Mouse (Mus musculus) G1E-ER4 (cell line): ENCODE results near the gene Med25. TPM values are rescaled to one million over a fixed set of nuclear protein-coding genes. Genes with fewer than 3 reads are reported as not detected.

ENCODE experiments used
- GATA1 ChIP-seq: IDR thresholded peaks from one replicate; pipeline ENCODE4 v1.8.0; 2012; ENCODE audit warnings: low read length, inconsistent platforms
- polyA plus RNA-seq: library from polyadenylated mRNA; stranded (reverse); fragments of >175 nt; gene quantifications from 2 replicates; pipeline ENCODE4 v1.2.3, GENCODE M21; 2012

The Med25 gene
- polyA plus RNA-seq, 1 experiment = 719 TPM

DNA sequence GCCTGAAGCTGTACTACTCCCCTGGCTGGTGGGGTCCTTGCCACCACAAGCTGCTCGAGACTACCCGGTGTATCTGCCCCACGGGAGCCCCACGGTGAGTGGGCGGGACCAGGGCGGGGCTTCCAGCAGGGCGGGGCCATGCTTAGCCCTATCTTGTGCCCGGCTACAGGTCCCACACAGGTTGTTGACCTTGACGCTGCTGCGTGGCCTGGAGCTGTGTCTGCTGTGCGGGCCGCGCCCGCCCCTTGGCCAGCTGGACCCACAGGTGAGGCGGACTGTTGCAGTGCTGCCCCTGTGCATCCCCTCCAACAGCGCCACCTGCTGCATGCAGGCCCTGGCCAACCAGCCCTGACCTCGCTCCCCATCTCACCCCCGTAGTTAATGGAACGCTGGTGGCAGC lies 6.1 kb upstream of the Med25 start:
- TF ChIP-seq GATA1 = no peak

DNA sequence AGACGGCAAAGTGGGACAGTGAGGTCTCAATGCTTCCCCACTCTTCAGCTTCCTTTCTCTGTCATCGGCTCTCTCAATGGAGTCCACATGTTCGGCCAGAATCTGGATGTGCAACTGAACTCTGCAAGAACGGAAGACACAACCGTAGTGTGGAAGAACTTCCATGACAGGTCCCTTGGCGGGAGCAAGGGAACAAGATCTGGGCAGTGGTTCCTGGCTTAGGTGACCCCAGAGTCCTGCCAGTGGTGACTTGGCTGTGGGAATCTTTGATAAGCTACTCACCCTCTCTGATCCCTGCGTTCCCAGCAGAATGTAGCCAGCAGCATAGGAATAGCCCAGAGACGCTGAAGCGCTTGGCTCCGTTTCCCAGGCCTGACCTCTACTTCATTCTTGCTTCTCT lies 4.0 kb upstream of the Med25 start:
- no peak for TF ChIP-seq GATA1

DNA sequence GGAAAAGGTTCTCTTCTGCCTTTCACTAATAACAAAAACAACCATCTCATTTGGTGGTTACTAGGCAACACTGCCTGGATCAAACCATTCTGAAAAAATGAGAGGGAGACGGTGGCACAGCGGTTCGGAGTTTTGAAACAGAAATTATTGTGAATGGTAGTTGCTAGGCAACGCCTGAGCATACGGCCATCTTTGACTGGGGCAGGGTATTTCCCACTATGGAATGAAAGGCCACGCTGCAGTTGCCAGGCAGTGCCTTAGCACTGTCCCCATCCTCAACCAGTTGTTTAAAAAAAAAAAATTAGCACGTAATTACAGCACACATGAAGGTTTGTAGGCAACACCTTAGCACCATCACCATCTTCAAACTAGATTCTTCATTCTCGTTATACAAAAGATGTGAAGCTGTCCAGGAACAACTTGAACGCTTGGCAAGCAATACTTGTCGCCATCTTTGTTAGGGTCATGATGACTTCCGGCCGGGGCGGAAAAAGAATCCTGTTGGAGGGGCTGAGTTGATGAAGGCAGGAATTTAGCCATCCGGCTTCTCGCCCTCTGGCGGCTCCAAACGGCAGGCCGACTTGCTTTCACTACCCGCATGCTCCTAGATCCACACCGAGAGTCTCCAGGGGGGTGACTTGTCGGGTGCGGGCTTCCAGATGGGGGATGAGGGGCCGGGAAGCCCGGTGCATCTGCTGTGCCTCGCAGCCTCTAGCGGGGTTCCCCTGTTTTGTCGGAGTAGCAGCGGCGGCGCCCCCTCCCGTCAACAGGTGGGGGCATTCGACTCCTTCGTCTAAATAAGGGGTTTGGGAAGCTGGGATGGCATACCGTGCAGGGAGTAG lies 3.3 kb upstream of the Med25 start, which contains the start of gene Fuz:
Fuz (plus strand) TSS at position 487 of the 842 bp plus-strand sequence.
- no peak for TF ChIP-seq GATA1

DNA sequence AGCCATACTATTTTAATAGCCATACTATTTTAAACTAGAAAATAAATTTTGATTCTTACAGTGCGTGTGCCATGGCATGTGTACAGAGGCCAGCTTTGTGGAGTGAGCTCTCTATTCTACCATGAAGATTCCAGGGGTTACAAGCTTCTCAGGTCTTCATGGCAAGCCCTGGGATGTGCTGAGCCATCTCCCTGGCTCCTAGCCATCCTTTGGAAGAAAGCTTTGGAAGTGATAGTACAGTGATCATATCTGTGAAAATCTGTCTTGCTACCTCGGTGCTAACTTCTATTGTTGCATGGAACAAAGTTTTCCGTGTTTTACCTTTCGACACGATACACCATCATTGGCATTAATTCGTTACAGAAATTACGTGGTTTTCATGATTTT lies 2.7 kb upstream of the Med25 start:
- no peak for TF ChIP-seq GATA1

DNA sequence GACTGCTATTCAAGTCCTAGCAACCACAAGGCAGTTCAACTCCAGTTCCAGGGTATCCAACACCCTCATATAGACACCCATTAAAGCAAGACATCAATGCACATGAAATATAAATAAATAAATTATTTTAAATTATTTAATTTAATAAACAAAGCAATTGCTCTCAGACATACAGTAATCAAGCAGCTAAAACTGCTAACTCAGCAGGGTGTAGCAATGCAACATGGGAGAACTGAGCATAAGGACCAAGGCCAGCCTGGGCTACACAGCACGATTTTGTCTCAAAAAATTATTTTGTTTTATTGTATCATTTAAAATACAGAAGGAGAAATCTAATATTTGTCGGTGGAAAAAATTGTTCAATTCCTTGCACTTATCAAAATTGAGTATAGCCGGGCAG lies 1.7 kb upstream of the Med25 start:
- TF ChIP-seq GATA1 = no peak

DNA sequence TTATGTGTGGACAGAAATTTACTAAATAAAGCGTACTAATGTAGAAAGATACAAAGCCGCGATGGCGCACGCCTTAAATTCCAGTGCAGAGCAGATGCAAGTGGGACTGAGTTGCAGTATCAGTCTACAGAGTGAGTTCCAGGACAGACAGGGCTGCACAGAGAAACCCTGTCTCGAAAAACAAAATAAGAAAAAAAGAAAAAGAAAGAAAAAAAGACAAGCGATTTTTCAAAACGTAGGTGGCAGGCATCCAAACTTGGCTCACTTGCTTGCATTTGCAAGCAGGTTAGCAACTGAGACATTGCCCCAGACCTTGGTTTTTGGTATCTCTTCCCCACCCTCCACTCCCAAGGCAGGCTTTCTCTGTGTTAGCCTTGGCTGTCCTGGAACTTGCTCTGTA lies 685 bp upstream of the Med25 start:
- TF ChIP-seq GATA1 = no peak

DNA sequence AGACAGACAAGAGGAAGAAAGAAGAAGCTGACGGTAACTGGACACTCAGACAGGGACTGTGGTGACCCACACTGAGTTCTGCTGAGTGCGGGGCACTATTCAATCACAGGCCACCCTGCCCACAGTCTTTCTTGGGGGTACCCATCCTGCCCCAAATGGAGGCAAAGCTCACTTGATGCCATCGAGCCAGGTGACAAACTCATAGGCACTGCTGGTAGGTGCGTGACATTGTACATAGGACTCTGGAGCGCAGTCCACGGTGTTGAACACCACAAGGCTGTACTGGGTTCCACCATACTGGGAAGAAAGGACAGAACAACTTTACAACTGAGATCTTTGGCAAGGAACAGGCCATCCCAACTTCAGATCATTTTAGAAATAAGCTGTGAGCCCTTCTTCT lies 901 bp downstream of the Med25 start:
- TF ChIP-seq GATA1 = no peak

DNA sequence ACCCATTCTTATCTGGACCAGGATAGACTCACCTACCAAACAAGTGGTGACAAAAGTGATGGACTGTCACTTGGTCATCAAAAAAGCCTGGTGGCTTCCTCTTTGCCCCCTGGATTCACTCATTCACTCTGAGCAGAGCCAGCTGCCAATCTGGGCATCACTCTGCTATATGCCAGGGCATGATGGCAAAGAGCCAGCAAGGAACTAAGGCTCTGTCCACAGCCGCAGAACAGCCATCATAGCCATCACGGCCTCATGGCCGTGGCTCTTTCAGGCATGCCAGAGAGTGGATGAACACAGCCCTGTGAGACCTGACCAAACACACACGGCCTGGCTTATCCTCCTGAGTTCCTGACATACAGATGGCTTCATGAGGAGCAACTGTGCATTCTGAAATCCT lies 1.8 kb downstream of the Med25 start:
- no peak for TF ChIP-seq GATA1

DNA sequence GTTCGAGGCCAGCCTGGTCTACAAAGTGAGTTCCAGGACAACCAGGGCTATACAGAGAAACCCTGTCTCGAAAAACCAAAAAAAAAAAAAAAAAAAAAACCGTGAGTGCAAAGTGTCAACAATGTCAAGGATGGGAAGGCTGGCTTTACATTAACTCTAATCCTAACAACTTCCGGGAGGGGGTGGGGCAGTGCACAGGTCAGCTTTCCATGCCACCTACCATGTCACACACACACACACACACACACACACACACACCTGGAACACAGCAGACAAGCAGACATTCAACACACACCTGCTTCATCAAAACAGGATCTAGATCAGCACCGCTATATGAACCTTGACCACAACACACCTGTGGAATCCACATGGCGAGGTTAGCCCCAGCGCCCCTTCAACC lies 2.3 kb downstream of the Med25 start:
- no peak for TF ChIP-seq GATA1

DNA sequence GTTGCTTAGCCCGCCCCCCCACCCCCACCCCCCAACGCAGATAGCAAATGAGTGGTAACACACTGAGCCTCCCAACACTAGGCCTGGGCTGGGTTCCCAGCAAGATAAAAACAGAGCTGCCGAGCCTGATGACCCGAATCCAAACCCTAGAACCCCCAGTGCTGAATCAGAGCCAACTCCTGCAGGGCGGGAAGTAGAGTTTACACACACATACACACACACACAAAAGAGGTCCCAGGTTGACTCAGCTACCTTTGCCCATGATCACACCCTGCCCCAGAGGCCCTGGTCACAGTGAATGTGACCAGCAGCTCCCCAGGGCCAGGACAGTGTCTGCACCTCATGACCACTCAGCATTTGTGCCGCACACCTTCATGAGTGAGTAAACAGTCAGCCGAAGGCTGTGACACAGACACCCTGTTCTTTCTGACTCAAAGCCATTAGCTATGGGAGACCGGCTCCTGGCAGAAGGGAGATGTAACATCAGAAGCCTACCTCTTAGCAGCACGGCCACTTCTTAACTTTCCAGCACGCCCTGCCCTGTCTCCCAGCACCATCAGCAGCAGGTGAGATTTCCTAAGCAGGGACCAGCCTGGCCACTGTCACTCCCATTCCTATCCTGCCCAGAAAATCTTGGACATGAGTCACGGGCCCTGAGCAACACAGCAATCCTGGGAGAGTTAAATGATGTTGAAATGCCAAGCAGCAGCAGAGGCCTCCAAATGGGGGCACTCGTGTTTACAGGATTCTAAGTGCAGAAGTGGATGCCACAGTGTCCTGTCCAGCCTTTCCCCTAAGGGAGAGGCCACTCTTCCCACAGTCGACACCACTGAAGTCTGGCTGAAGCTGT lies 4.0 kb downstream of the Med25 start:
- no peak for TF ChIP-seq GATA1

DNA sequence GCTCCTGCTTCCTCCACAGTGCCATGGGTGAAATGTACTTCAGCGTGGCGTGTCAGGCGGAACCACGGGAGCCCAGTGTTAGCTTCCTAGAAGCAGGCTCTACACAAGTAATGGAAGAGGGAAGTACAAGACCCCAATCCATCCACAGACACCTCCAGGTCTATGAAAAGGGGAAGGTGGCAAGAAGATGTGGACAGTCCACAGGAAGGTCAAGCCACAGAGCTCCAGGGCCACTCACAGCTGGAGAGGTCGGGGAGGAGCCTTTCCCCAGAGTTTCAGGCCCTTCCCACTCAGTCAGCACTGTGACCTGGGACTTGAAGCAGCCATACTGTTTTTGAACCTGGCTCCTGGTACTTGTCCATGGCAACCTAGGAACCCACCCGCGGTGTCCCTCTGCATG lies 5.5 kb downstream of the Med25 start:
- no peak for TF ChIP-seq GATA1

DNA sequence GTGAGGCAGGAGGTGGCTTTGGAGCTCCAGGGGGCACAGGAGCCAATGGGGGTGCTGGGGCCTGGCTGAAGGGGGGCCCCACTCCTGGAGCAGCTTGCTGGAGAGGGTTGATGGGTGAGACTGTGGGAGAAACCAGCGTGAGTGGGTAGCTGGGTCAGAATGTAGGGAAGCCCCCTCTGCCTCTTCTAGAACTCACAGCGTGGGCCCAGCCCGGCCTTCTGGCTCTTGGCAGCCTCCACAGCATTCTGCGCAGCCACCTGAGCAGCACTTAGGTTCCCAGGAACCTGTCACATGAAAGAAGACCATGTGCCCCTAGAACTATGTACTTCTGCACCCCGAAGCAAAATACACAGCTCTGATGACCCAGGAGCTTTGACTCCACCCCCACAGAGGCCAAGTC lies 7.9 kb downstream of the Med25 start:
- TF ChIP-seq GATA1 = no peak

DNA sequence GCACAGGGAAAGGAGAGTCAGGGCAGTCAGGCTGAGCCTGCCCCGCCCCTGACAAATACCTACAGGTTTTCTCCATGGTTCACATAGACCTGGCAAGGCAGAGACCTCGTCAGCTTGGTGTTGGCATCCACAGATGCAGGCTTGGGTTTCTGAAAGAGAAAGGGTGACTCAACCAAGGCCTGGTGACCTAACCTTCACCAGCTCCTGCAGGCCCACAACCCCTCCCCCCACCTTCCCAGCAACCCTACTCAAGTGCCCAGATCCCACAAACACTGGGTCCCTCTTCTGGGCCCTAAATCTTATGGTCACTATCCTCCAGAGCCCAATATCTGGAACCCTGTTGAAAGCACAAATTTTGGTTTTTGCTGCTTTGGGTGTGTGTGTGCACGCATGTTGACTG lies 9.5 kb downstream of the Med25 start:
- TF ChIP-seq GATA1 = no peak

DNA sequence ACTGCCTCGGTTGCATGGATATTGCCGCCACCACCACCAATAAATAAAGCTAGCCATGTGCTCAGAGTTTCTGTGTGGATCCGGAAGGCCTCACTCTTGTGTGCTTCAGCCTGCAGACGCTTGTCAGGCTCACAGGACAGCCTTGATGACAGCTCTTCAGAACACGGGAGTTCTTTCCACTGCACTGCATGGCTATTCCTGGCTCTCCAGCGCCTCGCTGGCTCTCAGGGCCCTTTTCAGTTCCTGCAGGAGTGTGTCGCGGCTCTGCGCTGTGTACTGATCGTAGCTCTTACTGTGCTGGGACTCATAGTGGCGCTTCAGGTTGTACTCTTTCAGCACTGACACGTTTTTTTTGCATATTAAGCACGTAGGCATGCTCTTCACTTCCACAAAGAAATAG lies 14.7 kb downstream of the Med25 start:
- TF ChIP-seq GATA1 = no peak

DNA sequence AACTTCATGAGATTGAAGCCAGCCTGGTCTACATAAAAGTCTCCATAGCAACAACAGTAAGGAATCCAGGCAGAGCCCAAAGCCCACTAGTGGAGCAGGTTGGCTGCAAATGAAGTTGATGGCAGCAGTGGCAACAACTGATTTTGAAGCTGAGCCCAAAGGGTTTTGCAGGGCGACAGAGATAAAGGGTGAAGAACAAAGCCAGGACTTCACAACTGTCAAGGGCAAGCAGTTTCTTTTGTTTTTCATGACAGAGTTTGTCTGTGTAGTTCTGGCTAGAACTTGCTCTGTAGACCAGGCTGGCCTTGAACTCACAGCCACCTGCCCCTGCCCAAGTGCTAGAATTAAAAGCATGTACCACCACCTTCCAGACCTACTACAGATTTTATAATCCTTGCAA lies 21.3 kb downstream of the Med25 start:
- TF ChIP-seq GATA1 = no peak

DNA sequence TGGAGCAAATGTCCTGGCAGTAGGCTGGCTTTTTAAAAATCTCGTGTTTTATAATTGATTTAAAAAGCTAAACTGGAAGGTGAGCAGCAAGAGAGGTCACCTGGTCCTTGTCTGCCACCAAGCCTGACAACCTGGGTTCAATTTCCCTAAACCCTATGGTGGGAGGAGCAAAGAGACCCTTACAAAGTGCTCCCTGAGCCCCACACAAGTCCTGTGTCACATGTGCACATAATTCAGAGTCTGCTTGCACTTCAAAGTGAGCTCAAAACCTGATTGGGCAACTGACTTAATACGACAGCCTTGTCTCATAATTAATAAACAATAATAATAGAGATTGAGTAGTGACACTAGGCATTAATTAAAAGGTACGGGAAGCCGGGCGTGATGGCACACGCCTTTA lies 21.9 kb downstream of the Med25 start:
- TF ChIP-seq GATA1 = no peak
